Mouse (Mus musculus) spleen, embryonic (tissue): ENCODE data around the gene Ctnna2.

Experiments used
- CTCF ChIA-PET: fragments of 350-600 bp; sonication (Branson Sonifier 250); formaldehyde crosslinking; loops from one replicate; lab custom pipeline; 2022; lab: Charles Lee

Ctnna2 gene

DNA sequence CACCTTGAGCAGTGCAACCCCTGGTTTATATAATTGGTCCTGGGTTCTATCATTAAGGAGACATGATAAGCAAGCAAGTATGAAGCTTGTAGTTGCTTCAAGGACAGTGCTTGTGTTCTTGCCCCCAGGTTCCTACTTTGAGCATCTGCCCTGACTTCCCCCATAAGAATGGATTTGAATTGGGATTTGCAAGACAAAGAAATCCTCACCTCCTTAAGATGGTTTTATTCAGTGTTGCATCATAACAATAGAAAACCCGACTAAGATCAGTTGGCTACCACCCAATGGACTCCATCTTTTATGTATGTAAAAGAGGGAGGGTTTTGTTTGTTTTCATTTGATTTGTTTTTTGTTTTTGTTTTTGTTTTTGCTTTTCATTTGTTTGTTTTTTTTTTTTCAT lies 1005.2 kb downstream of the Ctnna2 start:
- CTCF ChIA-PET = no interaction called here

DNA sequence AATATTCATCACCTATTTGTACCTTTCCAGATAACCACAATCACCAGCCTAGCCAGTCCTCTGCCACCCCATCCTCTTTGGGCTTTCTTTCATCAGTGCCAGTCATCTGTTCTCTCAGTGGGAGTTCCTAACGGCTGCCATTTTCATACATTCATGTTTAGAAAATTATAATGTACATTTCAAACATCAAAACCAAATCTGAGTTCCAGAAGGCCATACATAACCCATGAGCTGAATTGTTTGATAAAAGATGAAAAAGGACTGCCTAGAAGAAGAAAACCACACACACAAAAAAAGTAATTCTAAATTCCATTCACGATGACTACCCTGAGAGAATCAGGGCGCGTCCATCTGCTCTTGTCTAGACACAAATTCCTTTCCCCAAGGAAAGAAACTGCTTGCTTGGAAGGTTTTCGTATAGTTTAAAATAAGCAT lies 1014.5 kb downstream of the Ctnna2 start:
- CTCF ChIA-PET = no interaction called here

DNA sequence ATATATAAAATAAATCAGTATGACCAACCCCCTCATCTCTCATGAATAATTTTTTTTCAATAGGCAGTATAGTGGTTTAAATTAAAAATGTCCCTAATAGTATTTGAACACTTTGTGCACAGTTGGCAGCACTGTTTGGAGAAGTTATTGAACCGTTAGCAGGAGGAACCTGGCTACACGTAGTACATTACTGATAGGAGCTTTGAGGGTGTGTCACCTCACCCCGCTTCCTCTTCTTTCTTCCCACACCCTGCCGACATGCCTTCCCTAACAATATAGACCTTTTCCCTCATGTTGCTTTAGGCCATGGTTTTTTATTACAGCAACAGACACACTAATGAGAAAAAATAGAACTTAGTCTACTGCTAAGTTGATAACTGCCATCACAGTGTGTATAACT lies 1071.4 kb downstream of the Ctnna2 start:
- CTCF ChIA-PET = no interaction called here

GRCm38 (mm10) chr6:76897156-76897555 lies 1082.3 kb downstream of the Ctnna2 start:
- CTCF ChIA-PET = no interaction called here
